9 mouse cellular contexts compared by ENCODE assay signal in the genomic region with DNA sequence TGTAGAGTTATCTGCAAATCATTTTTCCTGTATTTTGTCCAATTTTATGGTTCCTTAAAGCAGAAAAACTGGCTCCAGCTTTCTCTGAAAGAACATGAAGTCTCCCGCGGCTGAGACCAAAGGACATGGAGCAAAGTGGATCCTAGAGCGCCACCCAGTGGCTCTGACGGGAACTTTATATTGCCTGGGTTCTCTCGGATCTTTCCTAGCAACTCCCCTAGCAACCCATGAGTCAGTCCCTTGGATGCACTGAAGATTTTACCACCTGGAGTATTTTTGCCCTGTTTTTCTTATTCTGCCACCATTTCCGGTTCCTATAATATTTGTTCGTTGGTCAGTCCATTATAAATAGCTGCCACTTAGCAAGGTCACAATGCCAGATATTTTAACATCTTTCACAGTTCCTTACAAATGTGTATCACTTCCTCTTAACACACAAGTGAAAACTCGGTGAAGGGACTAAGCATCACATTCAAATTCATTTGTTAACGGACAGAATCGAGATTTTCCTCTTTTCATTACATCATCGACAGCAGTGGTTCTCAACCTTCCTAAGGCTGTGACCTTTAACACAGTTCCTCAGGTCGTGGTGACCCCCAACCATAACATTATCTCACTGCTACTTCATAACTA. TPM values are rescaled to one million over a fixed set of nuclear protein-coding genes. Genes with fewer than 3 reads are reported as not detected.
DNase-seq lines count a peak whose midpoint lies in the region; TF ChIP-seq lines count a peak whose summit lies in the region.
"Had no signal": no experiment of that assay in that cellular context is flagged by ENCODE, and none has a peak within 500 bp of the region (broad histone marks: within the 10 kb centered on the region; RNA-seq: fewer than 3 reads in every experiment).

No protein-coding gene starts in this region.

- H3K36me3 ChIP-seq in E14TG2a.4 (ENCODE audit: insufficient read depth, low read length) = peaks cover 14% of the 10 kb centered on the region

- H3K27me3 ChIP-seq in E14TG2a.4 (ENCODE audit: insufficient read depth, low read length) = peaks cover 28% of the 10 kb centered on the region
- H3K27me3 ChIP-seq: liver, embryonic 15.5 days had no signal

- H3K4me1 ChIP-seq in E14TG2a.4 (replicated peaks; ENCODE audit: low read depth, low read length) = peaks cover 10% of the 10 kb centered on the region; the same call in 1 of the 2 replicates
- no peaks in the 10 kb centered on the region for H3K4me1 ChIP-seq in embryonic fibroblast, embryonic 13.5 days (ENCODE audit: control insufficient read depth, insufficient read depth, low read length)

- no peak for TF ChIP-seq POLR2A in embryonic fibroblast, embryonic 13.5 days (IDR thresholded peaks at IDR 0.05; ENCODE audit: low read depth, low read length)

- no peaks in the 10 kb centered on the region for H3K9me3 ChIP-seq in E14TG2a.4 (ENCODE audit: low read length)
- H3K9me3 ChIP-seq: liver, embryonic 15.5 days had no signal

- H3K4me3 ChIP-seq in E14TG2a.4 (replicated peaks; ENCODE audit: low read length) = no peak overlapping the region
- no peak overlapping the region for H3K4me3 ChIP-seq in embryonic fibroblast, embryonic 13.5 days (ENCODE audit: insufficient read depth, low read length)
- H3K4me3 ChIP-seq: liver, embryonic 15.5 days had no signal

- intact Hi-C loops in heart, postnatal 14 days (cut with DNase I) = loop anchor here (1.0 to 10.0 kb wide), 4 partner anchors 31 to 603 kb away; no protein-coding TSS in a partner anchor

- H3K27ac ChIP-seq in embryonic fibroblast, embryonic 13.5 days (ENCODE audit: insufficient read depth, low read length) = no peak overlapping the region
- H3K27ac ChIP-seq: liver, embryonic 15.5 days had no signal

- peak; percentile 88 for TF ChIP-seq CTCF in E14TG2a.4 (conservative IDR thresholded peaks at IDR 0.05; ENCODE audit: low read length)
- TF ChIP-seq CTCF in embryonic fibroblast, embryonic 13.5 days (IDR thresholded peaks at IDR 0.05; ENCODE audit: borderline replicate concordance, insufficient read depth, low read length) = peak; percentile 35; the same call in 1 of the 2 replicates

- DNase-seq in adrenal gland, postnatal 4 days (ENCODE audit: low spot score in 2 of 2) = peak; percentile 64 to 71
- peak; percentile 83 to 89 for DNase-seq in heart, postnatal 14 days
- peak; percentile 94 for DNase-seq in layer of hippocampus, adult 9-10 months (ENCODE audit: low spot score)
- DNase-seq in lung, postnatal 36 days = peak; percentile 92
- DNase-seq in right cerebral cortex, adult 18-20 months = peak; percentile 92
- peak; percentile 62 for DNase-seq in urinary bladder, adult 2 months (ENCODE audit: low spot score)

RNA-seq across cellular contexts. Expression of a gene that starts 12.2 kb away (rescaled TPM):
- total RNA-seq in adrenal gland, postnatal 4 days (2021) = 10 to 100 TPM; 72.1 to 74.5 TPM
- polyA plus RNA-seq in embryonic fibroblast, embryonic 13.5 days (2011; ENCODE audit: insufficient read length, low read depth, missing spikeins) = 18.2 and 22.9 TPM in 2 replicates
- 10 to 100 TPM; 25.0 to 30.4 TPM for total RNA-seq in heart, postnatal 14 days (2021)
- 35.7 and 38.3 TPM in 2 replicates for polyA plus RNA-seq in urinary bladder, adult 2 months (2012; rRNA removed)

RNA-seq across cellular contexts. Expression of a gene that starts 29.4 kb away (rescaled TPM):
- 100 to 1,000 TPM; 102 to 104 TPM for total RNA-seq in adrenal gland, postnatal 4 days (2021)
- 81.7 and 105 TPM in 2 replicates for polyA plus RNA-seq in embryonic fibroblast, embryonic 13.5 days (2011; ENCODE audit: insufficient read length, low read depth, missing spikeins)
- total RNA-seq in heart, postnatal 14 days (2021) = 10 to 100 TPM; 80.6 to 86.5 TPM
- polyA plus RNA-seq in urinary bladder, adult 2 months (2012; rRNA removed) = 120 and 134 TPM in 2 replicates

RNA-seq across cellular contexts. Expression of a gene that starts 52.5 kb away (rescaled TPM):
- total RNA-seq in adrenal gland, postnatal 4 days (2021) = 10 to 100 TPM; 66.6 to 71.5 TPM
- 132 and 164 TPM in 2 replicates for polyA plus RNA-seq in embryonic fibroblast, embryonic 13.5 days (2011; ENCODE audit: insufficient read length, low read depth, missing spikeins)
- 10 to 100 TPM; 47.3 to 54.5 TPM for total RNA-seq in heart, postnatal 14 days (2021)
- 12.0 and 19.0 TPM in 2 replicates for polyA plus RNA-seq in urinary bladder, adult 2 months (2012; rRNA removed)

RNA-seq across cellular contexts. Expression of a gene that starts 56.1 kb away (rescaled TPM):
- 10 to 100 TPM; 67.2 to 77.2 TPM for total RNA-seq in adrenal gland, postnatal 4 days (2021)
- polyA plus RNA-seq in embryonic fibroblast, embryonic 13.5 days (2011; ENCODE audit: insufficient read length, low read depth, missing spikeins) = 20.4 TPM in 2 replicates
- 100 to 1,000 TPM; 217 to 220 TPM for total RNA-seq in heart, postnatal 14 days (2021)
- polyA plus RNA-seq in urinary bladder, adult 2 months (2012; rRNA removed) = 265 and 300 TPM in 2 replicates
